Comparison of ENCODE assay signal across 17 mouse cellular contexts in genomic region chr12:80654659-80655025, GRCm38 (mm10). TPM values are rescaled to one million over a fixed set of nuclear protein-coding genes. Genes with fewer than 3 reads are reported as not detected.
DNase-seq lines count a peak whose midpoint lies in the region; ATAC-seq and TF ChIP-seq lines count a peak whose summit lies in the region.
"Had no signal": no experiment of that assay in that cellular context is flagged by ENCODE, and none has a peak within 500 bp of the region (broad histone marks: within the 10 kb centered on the region; RNA-seq: fewer than 3 reads in every experiment).

No protein-coding gene starts in this region.

- TF ChIP-seq CTCF in heart, postnatal 0 days (IDR thresholded peaks at IDR 0.05; ENCODE audit: low read depth) = no peak
- no peak for TF ChIP-seq CTCF in stomach, postnatal 0 days (IDR thresholded peaks at IDR 0.05; ENCODE audit: low read depth)

- ATAC-seq in heart, postnatal 0 days (ENCODE audit: insufficient read depth, low read depth) = no peak
- ATAC-seq in intestine, embryonic 15.5 days = peak; percentile 71
- ATAC-seq in stomach, postnatal 0 days (ENCODE audit: low FRiP score, low TSS enrichment) = peak; percentile 80
- ATAC-seq: CD4-positive, CD25-positive, alpha-beta regulatory T cell, adult 4 months; midbrain, embryonic 16.5 days had no signal

- no peak for DNase-seq in heart, postnatal 0 days (ENCODE audit: low spot score)
- no peak for DNase-seq in heart, postnatal 4 days
- peak; percentile 42 for DNase-seq in lung, postnatal 36 days
- DNase-seq in lung, postnatal 10 days = no peak
- DNase-seq in stomach, postnatal 0 days (ENCODE audit: low spot score) = peak; percentile 32
- no peak for DNase-seq in frontal cortex, adult 2 months (ENCODE audit: extremely low spot score in 1 of 2, low spot score in 1 of 2)
- DNase-seq: right cerebral cortex, postnatal 25 days had no signal

- no peaks in the 10 kb centered on the region for H3K27me3 ChIP-seq in heart, postnatal 0 days (ENCODE audit: control insufficient read depth, insufficient read depth, low read length)
- H3K27me3 ChIP-seq in intestine, embryonic 15.5 days (replicated peaks) = no peaks in the 10 kb centered on the region
- no peaks in the 10 kb centered on the region for H3K27me3 ChIP-seq in stomach, postnatal 0 days (ENCODE audit: control insufficient read depth, insufficient read depth, low read length)
- H3K27me3 ChIP-seq: embryonic facial prominence, embryonic 12.5 days had no signal

- no peak for TF ChIP-seq EP300 in heart, postnatal 0 days (IDR thresholded peaks at IDR 0.05; ENCODE audit: low read depth)
- no peak for TF ChIP-seq EP300 in stomach, postnatal 0 days (optimal IDR thresholded peaks at IDR 0.05)

- 0 out of 2 replicates have a peak overlapping the region, but pooled peaks have one; percentile 0 for H3K9ac ChIP-seq in heart, postnatal 0 days (replicated peaks; ENCODE audit: low read depth, low read length)
- H3K9ac ChIP-seq in intestine, embryonic 15.5 days = no peak overlapping the region
- H3K9ac ChIP-seq in stomach, postnatal 0 days (ENCODE audit: low read length) = 0 out of 2 replicates have a peak overlapping the region, but pooled peaks have one; percentile 4
- H3K9ac ChIP-seq: embryonic facial prominence, embryonic 12.5 days had no signal

- no peaks in the 10 kb centered on the region; the same call in 1 of the 2 replicates for H3K36me3 ChIP-seq in heart, postnatal 0 days (replicated peaks; ENCODE audit: control insufficient read depth, insufficient read depth, low read length)
- H3K36me3 ChIP-seq in intestine, embryonic 15.5 days = no peaks in the 10 kb centered on the region
- H3K36me3 ChIP-seq in stomach, postnatal 0 days (ENCODE audit: control insufficient read depth, insufficient read depth, low read length) = no peaks in the 10 kb centered on the region; the same call in 1 of the 2 replicates
- H3K36me3 ChIP-seq: embryonic facial prominence, embryonic 12.5 days had no signal

- no peaks in the 10 kb centered on the region for H3K9me3 ChIP-seq in heart, postnatal 0 days (replicated peaks; ENCODE audit: control insufficient read depth, low read length)
- H3K9me3 ChIP-seq in intestine, embryonic 15.5 days = no peaks in the 10 kb centered on the region
- H3K9me3 ChIP-seq in stomach, postnatal 0 days (ENCODE audit: control insufficient read depth, low read length) = no peaks in the 10 kb centered on the region
- H3K9me3 ChIP-seq: embryonic facial prominence, embryonic 12.5 days; forebrain, embryonic 10.5 days had no signal

- peaks cover 8% of the 10 kb centered on the region; the same call in 1 of the 2 replicates for H3K4me1 ChIP-seq in heart, postnatal 0 days (ENCODE audit: control insufficient read depth, insufficient read depth)
- H3K4me1 ChIP-seq in intestine, embryonic 15.5 days (replicated peaks) = peaks cover 8% of the 10 kb centered on the region
- H3K4me1 ChIP-seq in stomach, postnatal 0 days (replicated peaks; ENCODE audit: control insufficient read depth, insufficient read depth) = no peaks in the 10 kb centered on the region
- H3K4me1 ChIP-seq: embryonic facial prominence, embryonic 12.5 days; forebrain, embryonic 10.5 days had no signal

- H3K4me2 ChIP-seq in heart, postnatal 0 days (ENCODE audit: low read depth, low read length) = no peak overlapping the region
- H3K4me2 ChIP-seq in intestine, embryonic 15.5 days (replicated peaks) = peak overlapping the region; percentile 26; the same call in 1 of the 2 replicates
- H3K4me2 ChIP-seq in stomach, postnatal 0 days (replicated peaks; ENCODE audit: low read depth) = no peak overlapping the region
- H3K4me2 ChIP-seq: embryonic facial prominence, embryonic 12.5 days had no signal

- peak overlapping the region; percentile 68; the same call in 1 of the 2 replicates for H3K27ac ChIP-seq in heart, postnatal 0 days (ENCODE audit: low read depth)
- H3K27ac ChIP-seq in intestine, embryonic 15.5 days = 0 out of 2 replicates have a peak overlapping the region, but pooled peaks have one; percentile 17
- H3K27ac ChIP-seq in stomach, postnatal 0 days (replicated peaks) = peak overlapping the region; percentile 61; the same call in 1 of the 2 replicates
- H3K27ac ChIP-seq: embryonic facial prominence, embryonic 12.5 days; forebrain, embryonic 10.5 days had no signal

- WGBS in heart, postnatal 0 days = 90% methylated on average over 3 of the region's 3 CpGs
- 61% methylated on average over 3 of the region's 3 CpGs for WGBS in intestine, embryonic 15.5 days
- 57% methylated on average over 3 of the region's 3 CpGs for WGBS in stomach, postnatal 0 days

- H3K4me3 ChIP-seq in heart, postnatal 0 days (ENCODE audit: low read depth, low read length) = no peak overlapping the region
- H3K4me3 ChIP-seq in intestine, embryonic 15.5 days (replicated peaks) = no peak overlapping the region
- H3K4me3 ChIP-seq in stomach, postnatal 0 days (ENCODE audit: low read depth, low read length) = no peak overlapping the region
- H3K4me3 ChIP-seq: embryonic facial prominence, embryonic 12.5 days; forebrain, embryonic 10.5 days had no signal

RNA-seq across cellular contexts. Expression of gene Erh, which starts 10.5 kb away (rescaled TPM):
- total RNA-seq in heart, postnatal 0 days (2014; rRNA removed; ENCODE audit: low replicate concordance) = 46.4 and 54.3 TPM in 2 replicates
- 107 and 128 TPM in 2 replicates for polyA plus RNA-seq in heart, postnatal 0 days (2015; fragmentation: Nextera tagmentation; extraction: Ambion mirVana)
- total RNA-seq in heart, postnatal 4 days (2021) = 10 to 100 TPM; 78.2 to 86.6 TPM
- polyA plus RNA-seq in intestine, embryonic 15.5 days (2015; fragmentation: Nextera tagmentation; extraction: Ambion mirVana) = 243 and 269 TPM in 2 replicates
- polyA plus RNA-seq in stomach, postnatal 0 days (2015; fragmentation: Nextera tagmentation; extraction: Ambion mirVana) = 125 and 131 TPM in 2 replicates
- 104 and 113 TPM in 2 replicates for polyA plus RNA-seq in frontal cortex, adult 2 months (2012; rRNA removed)

RNA-seq across cellular contexts. Expression of gene Slc39a9, which starts 11.0 kb away (rescaled TPM):
- 15.6 and 24.8 TPM in 2 replicates for total RNA-seq in heart, postnatal 0 days (2014; rRNA removed; ENCODE audit: low replicate concordance)
- polyA plus RNA-seq in heart, postnatal 0 days (2015; fragmentation: Nextera tagmentation; extraction: Ambion mirVana) = 10.3 and 11.4 TPM in 2 replicates
- 10 to 100 TPM; 25.0 to 28.8 TPM for total RNA-seq in heart, postnatal 4 days (2021)
- 26.4 and 27.1 TPM in 2 replicates for polyA plus RNA-seq in intestine, embryonic 15.5 days (2015; fragmentation: Nextera tagmentation; extraction: Ambion mirVana)
- polyA plus RNA-seq in stomach, postnatal 0 days (2015; fragmentation: Nextera tagmentation; extraction: Ambion mirVana) = 15.1 and 15.6 TPM in 2 replicates
- polyA plus RNA-seq in frontal cortex, adult 2 months (2012; rRNA removed) = 26.8 and 29.1 TPM in 2 replicates

RNA-seq across cellular contexts. Expression of gene Plekhd1, which starts 37.7 kb away (rescaled TPM):
- 2.3 TPM in 1 of 2 replicates, not detected in the other for total RNA-seq in heart, postnatal 0 days (2014; rRNA removed; ENCODE audit: low replicate concordance)
- polyA plus RNA-seq in heart, postnatal 0 days (2015; fragmentation: Nextera tagmentation; extraction: Ambion mirVana) = 0.18 and 0.19 TPM in 2 replicates
- 1 to 10 TPM in 1 of 2 experiments, under 1 TPM in 1; 0.29 to 1.1 TPM for total RNA-seq in heart, postnatal 4 days (2021)
- polyA plus RNA-seq in intestine, embryonic 15.5 days (2015; fragmentation: Nextera tagmentation; extraction: Ambion mirVana) = 13.4 and 14.1 TPM in 2 replicates
- polyA plus RNA-seq in stomach, postnatal 0 days (2015; fragmentation: Nextera tagmentation; extraction: Ambion mirVana) = 2.2 and 2.3 TPM in 2 replicates
- 5.3 and 6.7 TPM in 2 replicates for polyA plus RNA-seq in frontal cortex, adult 2 months (2012; rRNA removed)
- total RNA-seq: common myeloid progenitor, adult 5-6 weeks; granulocyte monocyte progenitor cell, adult 5-6 weeks; megakaryocyte, adult 5-6 weeks; MEL had no signal
- polyA plus RNA-seq: limb, embryonic 11.5 days had no signal

Comparison
In these comparisons a context has a peak if more than half of its experiments do, and no peak if none do; other contexts are left out.
1. DNase-seq: peak in lung, postnatal 36 days (single experiment) and stomach, postnatal 0 days (single experiment); none in heart, postnatal 0 days (single experiment), heart, postnatal 4 days (single experiment), lung, postnatal 10 days (single experiment) and frontal cortex, adult 2 months (0 of 2).
2. H3K27ac ChIP-seq: peak in every context shown above with its lines; median percentile 68 in heart, postnatal 0 days; 61 in stomach, postnatal 0 days; 17 in intestine, embryonic 15.5 days.